Mouse (Mus musculus) testis, adult 2 months (tissue): ENCODE data around the gene Pi4k2a.

ENCODE experiments used
- CTCF ChIP-seq: fragments of 200-500 bp; IDR thresholded peaks from 2 replicates; pipeline ENCODE4 v1.5.1; 2012; ENCODE audit warnings: low read depth, mild to moderate bottlenecking, inconsistent platforms, low read length, moderate library complexity; ENCODE audit not compliant: control insufficient read depth, insufficient read depth, insufficient replicate concordance
- POLR2A ChIP-seq: fragments of 200-500 bp; IDR thresholded peaks from 2 replicates; pipeline ENCODE4 v1.6.1; 2012; ENCODE audit warnings: low read depth, mild to moderate bottlenecking, inconsistent platforms, low read length, moderate library complexity; ENCODE audit not compliant: control insufficient read depth

DNA sequence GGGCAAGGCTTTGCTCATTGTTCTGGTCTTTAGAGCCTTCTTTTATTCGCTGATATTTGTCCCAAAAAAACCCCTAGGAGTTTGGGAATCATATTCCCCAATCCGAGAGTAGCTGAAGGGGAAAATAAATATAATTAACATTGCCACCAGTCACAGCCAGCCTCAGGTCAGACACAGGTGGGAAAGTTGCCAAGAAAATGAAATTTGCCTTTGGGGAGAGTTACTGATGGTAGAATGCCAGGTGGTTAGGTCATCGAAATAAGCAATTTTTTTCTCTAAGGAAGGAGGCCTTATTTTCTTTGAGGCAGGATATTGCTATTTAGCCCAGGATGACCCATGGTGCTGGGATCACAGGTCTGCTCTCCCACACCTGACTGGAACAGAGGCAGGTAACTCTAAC, 76.5 kb downstream of the Pi4k2a start:
- TF ChIP-seq CTCF, result no peak
- TF ChIP-seq POLR2A, result no peak
